Mouse (Mus musculus) adrenal gland, adult 8-10 months (tissue): Measurements from ENCODE around the gene Mrpl1. TPM values are rescaled to one million over a fixed set of nuclear protein-coding genes. Genes with fewer than 3 reads are reported as not detected.

Experiments used
- DNase-seq: peaks from one replicate; pipeline ENCODE4 v3.0.0; 2022
- total RNA-seq, 4 experiments: library from RNA; stranded (reverse); gene quantifications; 2 replicates each; pipeline ENCODE4 v1.2.4; 2022

The Mrpl1 gene
- total RNA-seq, 4 experiments from 2014 or later: 16.3 to 22.2 (median 22.1) TPM

DNA sequence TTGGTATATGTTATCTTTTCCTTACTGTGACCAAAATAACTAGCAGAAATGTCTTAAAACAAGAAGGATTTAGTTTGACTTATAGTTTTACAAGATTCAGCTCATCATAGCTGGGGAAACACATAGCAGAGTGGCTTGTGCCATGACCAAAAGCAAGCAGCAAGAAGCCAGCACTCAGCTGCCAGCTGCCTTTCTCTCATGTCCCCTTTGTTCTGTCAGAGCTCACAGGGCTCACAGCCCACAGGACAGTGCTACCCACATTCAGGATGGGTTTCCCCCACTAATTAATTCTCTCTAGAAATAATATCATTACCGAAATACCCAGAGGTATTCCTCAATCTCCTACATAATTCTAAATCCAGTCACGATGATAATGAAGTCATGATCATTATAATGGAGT lies 1.8 kb upstream of the Mrpl1 start:
- DNase-seq: no peak

GRCm38 (mm10) chr5:96208543-96208942 lies 750 bp upstream of the Mrpl1 start:
- no peak for DNase-seq

- DNase-seq: peak; percentile 92
Measured at GRCm38 (mm10) chr5:96209916-96210583, 757 bp downstream of the Mrpl1 start.

GRCm38 (mm10) chr5:96218648-96219047 lies 9.4 kb downstream of the Mrpl1 start:
- DNase-seq: no peak

DNA sequence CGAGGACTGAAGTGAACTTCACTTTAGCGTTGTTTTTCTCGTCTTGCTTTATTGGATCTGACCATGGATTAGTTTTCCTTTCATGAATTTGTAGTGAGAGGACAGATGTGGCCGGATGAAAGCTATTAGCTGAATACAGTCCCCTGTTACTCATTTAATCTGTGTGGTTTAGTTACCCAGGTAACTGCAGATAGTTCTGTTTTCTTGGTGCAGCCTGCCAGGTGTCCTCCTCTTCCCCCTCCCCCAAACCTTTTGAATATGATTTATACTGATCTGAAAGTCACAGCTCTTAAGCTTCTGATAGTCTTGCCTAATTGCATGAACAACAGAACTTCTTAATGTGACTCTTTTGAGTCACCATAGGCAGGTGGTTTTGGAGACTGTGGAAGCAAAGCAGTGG lies 10.2 kb downstream of the Mrpl1 start:
- DNase-seq: no peak

DNA sequence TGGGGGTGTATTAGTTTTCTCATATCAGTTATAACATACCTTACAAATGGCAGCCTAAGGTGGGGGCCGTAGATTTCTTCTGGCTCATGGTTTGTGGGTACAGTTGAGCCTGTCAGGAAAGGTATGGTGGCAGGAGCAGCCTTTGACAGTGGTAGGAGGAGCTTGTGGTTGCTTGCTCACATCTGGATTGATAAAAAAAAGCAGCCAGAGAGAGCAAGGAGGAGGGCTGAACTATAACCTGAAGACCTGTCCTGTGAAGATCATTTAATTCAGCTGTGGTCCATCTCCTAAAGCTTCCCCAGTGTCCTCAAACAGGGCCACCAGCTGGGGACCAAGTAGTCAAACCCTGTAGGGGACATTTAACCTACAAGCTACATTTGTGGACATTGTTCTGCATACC lies 12.0 kb downstream of the Mrpl1 start:
- no peak for DNase-seq

GRCm38 (mm10) chr5:96221812-96222585 lies 12.7 kb downstream of the Mrpl1 start:
- peak; percentile 11 for DNase-seq

GRCm38 (mm10) chr5:96222964-96223363 lies 13.7 kb downstream of the Mrpl1 start:
- no peak for DNase-seq

- no peak for DNase-seq
Measured at GRCm38 (mm10) chr5:96226490-96226889, 17.2 kb downstream of the Mrpl1 start.

GRCm38 (mm10) chr5:96228967-96229366 lies 19.7 kb downstream of the Mrpl1 start:
- no peak for DNase-seq

DNA sequence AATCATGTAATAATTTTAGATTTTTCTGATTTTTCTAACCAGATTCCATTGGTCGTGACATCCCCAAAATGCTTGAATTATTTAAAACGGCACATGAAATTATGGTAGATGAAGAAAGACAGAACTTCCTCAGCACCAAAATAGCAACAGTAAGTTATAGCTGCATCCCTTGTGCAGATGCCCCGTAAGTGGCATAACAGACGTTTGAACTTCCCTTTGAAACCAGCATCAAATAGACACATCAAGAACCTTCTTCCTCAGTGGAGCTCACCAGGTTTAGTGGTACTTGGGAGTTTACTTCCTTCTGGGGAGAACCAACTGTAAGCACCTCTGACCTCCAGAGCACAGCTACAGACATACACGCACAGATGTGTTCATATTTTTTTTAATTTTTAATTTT lies 29.5 kb downstream of the Mrpl1 start:
- no peak for DNase-seq

GRCm38 (mm10) chr5:96240856-96241255 lies 31.6 kb downstream of the Mrpl1 start:
- DNase-seq: no peak

- DNase-seq: no peak
Measured at GRCm38 (mm10) chr5:96244511-96244910, 35.2 kb downstream of the Mrpl1 start.

GRCm38 (mm10) chr5:96253995-96254394 lies 44.7 kb downstream of the Mrpl1 start:
- no peak for DNase-seq

GRCm38 (mm10) chr5:96255166-96255565 lies 45.9 kb downstream of the Mrpl1 start:
- no peak for DNase-seq

- DNase-seq: no peak
Measured at GRCm38 (mm10) chr5:96258210-96258609, 48.9 kb downstream of the Mrpl1 start.

DNA sequence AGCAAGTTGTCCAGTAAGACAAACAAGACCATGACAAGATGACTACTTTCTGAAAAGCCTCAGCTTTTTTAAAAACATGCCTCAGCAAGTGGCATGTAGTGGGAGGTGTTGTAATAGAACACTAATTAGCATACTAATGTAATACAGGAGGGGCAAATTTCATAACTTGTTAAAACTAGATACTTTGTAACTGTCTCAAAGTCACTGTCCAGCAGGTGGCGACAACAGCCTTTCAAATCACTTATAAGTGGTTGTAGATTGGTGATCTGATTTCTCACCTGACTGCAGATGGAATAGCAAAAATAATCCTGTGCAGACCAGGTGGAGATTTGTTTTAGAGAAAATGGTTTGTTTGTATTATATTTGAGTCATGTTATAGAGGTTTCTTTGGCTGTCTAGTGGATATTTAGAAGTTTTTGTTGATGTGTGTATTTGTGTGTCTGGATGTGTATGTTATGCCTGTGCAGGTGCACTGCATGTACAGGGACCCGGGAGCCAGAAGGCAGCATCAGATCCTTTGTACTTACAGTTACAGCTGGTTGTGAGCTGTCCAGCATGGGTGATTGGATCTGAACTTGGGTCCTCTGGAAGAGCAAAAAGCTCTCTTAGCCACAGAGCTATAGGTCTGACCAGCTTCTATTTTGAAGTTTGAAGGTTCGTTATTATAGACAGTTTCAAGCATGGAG lies 57.9 kb downstream of the Mrpl1 start:
- DNase-seq: peak; percentile 7

- DNase-seq: no peak
Measured at GRCm38 (mm10) chr5:96271070-96271469, 61.8 kb downstream of the Mrpl1 start.

GRCm38 (mm10) chr5:96305786-96306185 lies 96.5 kb downstream of the Mrpl1 start:
- DNase-seq: no peak

GRCm38 (mm10) chr5:96306271-96306670 lies 97.0 kb downstream of the Mrpl1 start:
- no peak for DNase-seq

- no peak for DNase-seq
Measured at GRCm38 (mm10) chr5:96306826-96307225, 97.5 kb downstream of the Mrpl1 start.

DNA sequence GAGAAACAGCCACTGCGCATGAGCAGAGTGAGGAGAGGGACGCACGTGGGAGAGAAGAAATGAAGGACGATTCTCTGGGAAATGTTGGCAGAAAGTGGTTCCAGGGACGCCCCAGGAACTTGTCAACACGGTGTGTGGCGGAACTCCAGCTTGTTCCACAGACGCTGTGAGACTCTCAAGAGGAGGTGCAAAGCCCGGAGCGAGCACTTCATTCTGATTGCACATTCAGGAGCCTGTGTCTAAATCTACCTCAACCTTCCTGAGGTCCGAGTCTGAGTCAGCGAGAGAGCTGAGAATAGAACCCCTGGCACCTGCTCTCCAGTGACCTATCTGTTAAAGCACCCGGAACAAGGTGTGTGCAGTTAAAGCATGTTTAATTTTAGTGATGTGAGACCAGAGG lies 98.8 kb downstream of the Mrpl1 start:
- DNase-seq: no peak

GRCm38 (mm10) chr5:96308645-96309044 lies 99.4 kb downstream of the Mrpl1 start:
- DNase-seq: no peak

- DNase-seq: no peak
Measured at GRCm38 (mm10) chr5:96309566-96309965, 100.3 kb downstream of the Mrpl1 start.
